Mouse (Mus musculus): ENCODE measurements at regions not wholly inside any gene's neighbourhood (a gene's known extent, or its start where the extent isn't known, plus 50 kb on each side); places are given as distances from the start of the nearest gene placed in this dataset.

DNA sequence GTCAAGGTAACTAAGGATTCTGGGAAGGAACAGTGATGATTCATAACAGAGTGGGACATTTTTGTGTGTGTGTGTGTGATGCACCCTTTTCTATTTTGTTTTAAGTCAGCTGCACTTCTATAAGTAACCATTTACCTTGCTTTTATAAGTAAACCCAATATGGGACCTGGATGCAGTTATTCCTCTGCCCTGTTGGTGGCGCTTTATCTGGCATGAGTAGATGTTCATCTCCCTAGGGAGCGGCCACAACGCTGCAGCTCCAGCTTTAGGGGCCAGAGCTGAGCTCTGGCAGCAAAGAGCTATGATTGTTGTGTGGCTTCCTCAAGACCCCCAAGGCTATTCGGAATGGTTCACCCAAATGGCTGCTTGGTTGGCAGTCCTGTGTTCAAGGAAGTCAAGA is 334.5 kb upstream of the Trpc7 start:
- dilution Hi-C loops (cut with MboI; ENCODE audit: extremely low pct_ligation_motif_present, extremely low pct_unique_long_range_greater_than_20kb, low sequenced_read_pairs), result no loop called here
- H3K79me2 ChIP-seq (replicated peaks; ENCODE audit: control insufficient read depth, extremely low read depth, insufficient read depth, poor library complexity, severe bottlenecking), result no peaks in the 10 kb centered on the region
- no peaks in the 10 kb centered on the region for H3K27me3 ChIP-seq (replicated peaks)
- H3K4me2 ChIP-seq (ENCODE audit: insufficient read depth, low read depth, poor library complexity, severe bottlenecking), result no peak overlapping the region
- H3K9me3 ChIP-seq (replicated peaks; ENCODE audit: low read length), result peaks cover 78% of the 10 kb centered on the region
- no peak overlapping the region for H3K27ac ChIP-seq (ENCODE audit: insufficient read depth, low read depth)
- DNase-seq (ENCODE audit: extremely low read depth), result no peak
- H3K4me1 ChIP-seq (ENCODE audit: control insufficient read depth in 1 of 2, insufficient read depth in 2 of 2), result no peaks in the 10 kb centered on the region
- H3K9ac ChIP-seq (ENCODE audit: insufficient read depth, low read depth), result no peak overlapping the region
- in situ Hi-C loops (cut with MboI; ENCODE audit: low pct_ligation_motif_present, low pct_unique_long_range_greater_than_20kb, low sequenced_read_pairs), result no loop called here
- no peaks in the 10 kb centered on the region for H3K36me3 ChIP-seq (replicated peaks in 1 of 2; ENCODE audit: control insufficient read depth in 1 of 2, insufficient read depth in 1 of 2, low read length in 1 of 2)
- TF ChIP-seq ZMIZ1 (IDR thresholded peaks at IDR 0.05; ENCODE audit: low read depth, low read length) (no peak), PAX5 (IDR thresholded peaks at IDR 0.05; ENCODE audit: low read length) (no peak), GABPA (IDR thresholded peaks at IDR 0.05; ENCODE audit: insufficient replicate concordance, low read depth, low read length) (no peak), ELF1 (IDR thresholded peaks at IDR 0.05; ENCODE audit: low read depth, low read length) (no peak), KAT2A (IDR thresholded peaks at IDR 0.05; ENCODE audit: insufficient replicate concordance, low read length) (no peak), ETS1 (conservative IDR thresholded peaks at IDR 0.05; ENCODE audit: low read depth, low read length) (no peak), NELFE (IDR thresholded peaks at IDR 0.05; ENCODE audit: low read depth, low read length) (no peak), USF1 (IDR thresholded peaks at IDR 0.05; ENCODE audit: low read depth, low read length) (no peak), SMC3 (IDR thresholded peaks at IDR 0.05; ENCODE audit: low read depth, low read length) (no peak), RAD21 (IDR thresholded peaks at IDR 0.05; ENCODE audit: low read depth, low read length) (no peak), USF2 (conservative IDR thresholded peaks at IDR 0.05; ENCODE audit: low read depth, low read length) (no peak)
- no peak overlapping the region for H3K4me3 ChIP-seq (replicated peaks in 1 of 3; ENCODE audit: low read depth in 2 of 3, low read length in 2 of 3, poor library complexity in 1 of 3)

DNA sequence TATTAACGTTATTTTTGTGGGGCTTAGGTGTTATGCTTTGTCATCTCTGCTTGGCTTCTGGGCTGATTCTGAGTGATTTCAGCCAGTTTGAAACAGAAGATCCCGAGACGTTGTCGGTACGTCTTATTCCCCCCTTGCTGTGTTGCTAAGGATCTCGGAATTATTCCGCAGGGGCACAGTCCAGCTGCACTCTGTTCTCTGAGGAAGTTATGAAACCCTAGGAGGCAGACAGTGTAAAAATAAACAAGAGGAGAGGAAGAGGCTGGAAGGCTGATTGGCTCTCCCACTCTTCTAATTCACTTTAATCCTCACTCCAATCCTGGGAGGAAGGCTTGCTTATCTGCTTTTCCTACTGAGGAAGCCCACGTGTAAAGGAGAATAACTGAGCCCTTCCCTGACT is 325.3 kb upstream of the Trpc7 start:
- Histone ChIP-seq H3K27ac (ENCODE audit: insufficient read depth, low read depth) (no peak overlapping the region), H3K4me3 (replicated peaks in 1 of 3; ENCODE audit: low read depth in 2 of 3, low read length in 2 of 3, poor library complexity in 1 of 3) (no peak overlapping the region), H3K36me3 (replicated peaks in 1 of 2; ENCODE audit: control insufficient read depth in 1 of 2, insufficient read depth in 1 of 2, low read length in 1 of 2) (no peaks in the 10 kb centered on the region), H3K4me1 (ENCODE audit: control insufficient read depth in 1 of 2, insufficient read depth in 2 of 2) (no peaks in the 10 kb centered on the region), H3K79me2 (replicated peaks; ENCODE audit: control insufficient read depth, extremely low read depth, insufficient read depth, poor library complexity, severe bottlenecking) (no peaks in the 10 kb centered on the region), H3K4me2 (ENCODE audit: insufficient read depth, low read depth, poor library complexity, severe bottlenecking) (no peak overlapping the region), H3K9me3 (replicated peaks; ENCODE audit: low read length) (peaks cover 81% of the 10 kb centered on the region), H3K27me3 (replicated peaks) (no peaks in the 10 kb centered on the region), H3K9ac (ENCODE audit: insufficient read depth, low read depth) (no peak overlapping the region)
- in situ Hi-C loops (cut with MboI; ENCODE audit: low pct_ligation_motif_present, low pct_unique_long_range_greater_than_20kb, low sequenced_read_pairs), result no loop called here
- no peak for DNase-seq (ENCODE audit: extremely low read depth)
- dilution Hi-C loops (cut with MboI; ENCODE audit: extremely low pct_ligation_motif_present, extremely low pct_unique_long_range_greater_than_20kb, low sequenced_read_pairs), result no loop called here
- TF ChIP-seq UBTF (IDR thresholded peaks at IDR 0.05; ENCODE audit: low read depth, low read length) (no peak), E2F4 (IDR thresholded peaks at IDR 0.05; ENCODE audit: insufficient replicate concordance, low read depth, low read length) (no peak), NRF1 (IDR thresholded peaks at IDR 0.05; ENCODE audit: low read depth, low read length) (no peak), JUN (IDR thresholded peaks at IDR 0.05; ENCODE audit: insufficient read depth, low read depth, low read length) (no peak), POLR2AphosphoS2 (IDR thresholded peaks at IDR 0.05; ENCODE audit: low read depth, low read length) (no peak), MXI1 (IDR thresholded peaks at IDR 0.05; ENCODE audit: low read depth, low read length) (no peak), ETS1 (conservative IDR thresholded peaks at IDR 0.05; ENCODE audit: low read depth, low read length) (no peak), NELFE (IDR thresholded peaks at IDR 0.05; ENCODE audit: low read depth, low read length) (no peak), USF1 (IDR thresholded peaks at IDR 0.05; ENCODE audit: low read depth, low read length) (no peak), MAZ (IDR thresholded peaks at IDR 0.05; ENCODE audit: low read depth, low read length) (no peak), EP300 (IDR thresholded peaks at IDR 0.05; ENCODE audit: low read length) (no peak)

Data from CH12.LX (cell line).